Mouse (Mus musculus) hindbrain, embryonic 11.5 days (tissue): ENCODE data around the gene Gm21983. TPM values are rescaled to one million over a fixed set of nuclear protein-coding genes. Genes with fewer than 3 reads are reported as not detected.

Experiments
- ATAC-seq: fragments of 200-750 bp; cut with Nextera tagmentation; 2 replicates; pipeline ENCODE4 v1.8.0; 2017; ENCODE audit warnings: mild to moderate bottlenecking, moderate TSS enrichment, moderate library complexity; ENCODE audit not compliant: low FRiP score
- DNase-seq: peaks from one replicate; pipeline ENCODE4 v3.0.0-alpha.2; 2015; ENCODE audit warnings: low spot score
- H3K27ac ChIP-seq: fragments of 300-500 bp; sonication (generic); 2 replicates; pipeline ENCODE4 v1.5.1; 2014; ENCODE audit warnings: mild to moderate bottlenecking, low read depth, low read length
- H3K27me3 ChIP-seq: fragments of 300-500 bp; sonication (generic); 2 replicates; pipeline ENCODE4 v1.6.1; 2014; ENCODE audit warnings: mild to moderate bottlenecking, low read length, moderate library complexity, mixed read lengths; ENCODE audit not compliant: control insufficient read depth, insufficient read depth
- H3K36me3 ChIP-seq: fragments of 300-500 bp; sonication (generic); 2 replicates; pipeline ENCODE4 v1.6.1; 2014; ENCODE audit warnings: mild to moderate bottlenecking, low read length, moderate library complexity, mixed read lengths; ENCODE audit not compliant: control insufficient read depth, insufficient read depth
- H3K4me1 ChIP-seq: fragments of 300-500 bp; sonication (generic); replicated peaks from 2 replicates; pipeline ENCODE4 v1.6.1; 2014; ENCODE audit warnings: low read length, mixed read lengths; ENCODE audit not compliant: control insufficient read depth, insufficient read depth
- H3K4me2 ChIP-seq: fragments of 300-500 bp; sonication (generic); replicated peaks from 2 replicates; pipeline ENCODE4 v1.6.1; 2014; ENCODE audit warnings: mild to moderate bottlenecking, low read depth, low read length
- H3K4me3 ChIP-seq: fragments of 300-500 bp; sonication (generic); 2 replicates; pipeline ENCODE4 v1.5.1; 2014; ENCODE audit warnings: low read depth, low read length
- H3K9ac ChIP-seq: fragments of 300-500 bp; sonication (generic); 2 replicates; pipeline ENCODE4 v1.6.1; 2014; ENCODE audit warnings: low read depth, low read length
- H3K9me3 ChIP-seq: fragments of 300-500 bp; sonication (generic); 2 replicates; pipeline ENCODE4 v1.6.1; 2016; ENCODE audit warnings: low read length; ENCODE audit not compliant: control insufficient read depth
- WGBS: fragments of 180-500 bp; shearing (Covaris S2); extraction: QIAGEN DNeasy Blood & Tissue Kit; methylation state at CpG from one replicate; pipeline ENCODE4 v1.1.7; 2014; 5-methylcytosine and 5-hydroxymethylcytosine counted together
- polyA plus RNA-seq: library from polyadenylated mRNA; unstranded; fragments of >200 nt; fragmentation: Nextera tagmentation; extraction: Ambion mirVana; gene quantifications from 2 replicates; pipeline ENCODE4 v1.2.1, GENCODE M21; 2014

Gm21983 gene
- polyA plus RNA-seq, 1 experiment from 2014 or later: not detected

GRCm38 (mm10) chr7:27132588-27132987 is 48.3 kb downstream of the Gm21983 start:
- no peaks in the 10 kb centered on the region for H3K9me3 ChIP-seq
- WGBS: 17% methylated on average over 10 of the region's 10 CpGs
- H3K36me3 ChIP-seq: no peaks in the 10 kb centered on the region
- ATAC-seq: no peak
- no peak overlapping the region for H3K4me3 ChIP-seq
- H3K9ac ChIP-seq: no peak overlapping the region
- DNase-seq: peak; percentile 68
- no peaks in the 10 kb centered on the region for H3K4me1 ChIP-seq
- H3K27ac ChIP-seq: no peak overlapping the region
- H3K4me2 ChIP-seq: no peak overlapping the region
- H3K27me3 ChIP-seq: no peaks in the 10 kb centered on the region

GRCm38 (mm10) chr7:27131387-27131786 is 49.5 kb downstream of the Gm21983 start:
- Histone ChIP-seq H3K27ac (no peak overlapping the region), H3K4me2 (no peak overlapping the region), H3K36me3 (no peaks in the 10 kb centered on the region), H3K9ac (no peak overlapping the region), H3K4me1 (no peaks in the 10 kb centered on the region), H3K27me3 (no peaks in the 10 kb centered on the region), H3K4me3 (no peak overlapping the region), H3K9me3 (no peaks in the 10 kb centered on the region)
- ATAC-seq: no peak
- 62% methylated on average over 2 of the region's 2 CpGs for WGBS
- no peak for DNase-seq

- Histone ChIP-seq H3K36me3 (no peaks in the 10 kb centered on the region), H3K4me3 (no peak overlapping the region), H3K4me1 (no peaks in the 10 kb centered on the region), H3K4me2 (no peak overlapping the region), H3K27ac (no peak overlapping the region), H3K9ac (no peak overlapping the region), H3K9me3 (no peaks in the 10 kb centered on the region), H3K27me3 (no peaks in the 10 kb centered on the region)
- ATAC-seq (no peak), DNase-seq (no peak)
- 89% methylated on average over 22 of the region's 22 CpGs for WGBS
These were observed 50.1 kb downstream of the Gm21983 start for GRCm38 (mm10) chr7:27130521-27131370.

- Histone ChIP-seq H3K4me1 (no peaks in the 10 kb centered on the region), H3K9ac (no peak overlapping the region), H3K36me3 (no peaks in the 10 kb centered on the region), H3K4me3 (no peak overlapping the region), H3K9me3 (no peaks in the 10 kb centered on the region), H3K4me2 (no peak overlapping the region), H3K27ac (no peak overlapping the region), H3K27me3 (no peaks in the 10 kb centered on the region)
- DNase-seq: no peak
- 92% methylated on average over 12 of the region's 12 CpGs for WGBS
- ATAC-seq: no peak
These were observed 51.1 kb downstream of the Gm21983 start for GRCm38 (mm10) chr7:27129811-27130210.

- H3K4me2 ChIP-seq: no peak overlapping the region
- no peaks in the 10 kb centered on the region for H3K4me1 ChIP-seq
- no peak overlapping the region for H3K27ac ChIP-seq
- WGBS: 92% methylated on average over 13 of the region's 13 CpGs
- H3K36me3 ChIP-seq: no peaks in the 10 kb centered on the region
- no peak overlapping the region for H3K9ac ChIP-seq
- H3K9me3 ChIP-seq: no peaks in the 10 kb centered on the region
- H3K4me3 ChIP-seq: no peak overlapping the region
- no peak for DNase-seq
- no peak for ATAC-seq
- H3K27me3 ChIP-seq: no peaks in the 10 kb centered on the region
These were observed 51.9 kb downstream of the Gm21983 start for GRCm38 (mm10) chr7:27128946-27129345.

- no peak overlapping the region for H3K4me3 ChIP-seq
- H3K27me3 ChIP-seq: no peaks in the 10 kb centered on the region
- no peaks in the 10 kb centered on the region for H3K36me3 ChIP-seq
- H3K9me3 ChIP-seq: no peaks in the 10 kb centered on the region
- no peak overlapping the region for H3K27ac ChIP-seq
- no peak overlapping the region for H3K4me2 ChIP-seq
- 50% methylated on average over 3 of the region's 3 CpGs for WGBS
- DNase-seq (peak; percentile 23), ATAC-seq (no peak)
- no peaks in the 10 kb centered on the region for H3K4me1 ChIP-seq
- no peak overlapping the region for H3K9ac ChIP-seq
These were observed 52.7 kb downstream of the Gm21983 start for GRCm38 (mm10) chr7:27128162-27128561.

- 93% methylated on average over 4 of the region's 4 CpGs for WGBS
- no peak for ATAC-seq
These were observed 55.9 kb downstream of the Gm21983 start for GRCm38 (mm10) chr7:27124969-27125368.

GRCm38 (mm10) chr7:27124305-27124832 is 56.5 kb downstream of the Gm21983 start:
- no peaks in the 10 kb centered on the region for H3K4me1 ChIP-seq
- no peaks in the 10 kb centered on the region for H3K9me3 ChIP-seq
- H3K4me3 ChIP-seq: no peak overlapping the region
- no peak for DNase-seq
- H3K27ac ChIP-seq: no peak overlapping the region
- H3K9ac ChIP-seq: no peak overlapping the region
- 79% methylated on average over 5 of the region's 5 CpGs for WGBS
- no peaks in the 10 kb centered on the region for H3K27me3 ChIP-seq
- H3K4me2 ChIP-seq: no peak overlapping the region
- no peaks in the 10 kb centered on the region for H3K36me3 ChIP-seq
- no peak for ATAC-seq

More at GRCm38 (mm10) chr7:27124969-27125368, 55.9 kb downstream of the Gm21983 start:
- H3K27me3 ChIP-seq: no peaks in the 10 kb centered on the region
- no peak for DNase-seq
- H3K9ac ChIP-seq: no peak overlapping the region
- H3K4me3 ChIP-seq: no peak overlapping the region
- no peaks in the 10 kb centered on the region for H3K4me1 ChIP-seq
- no peaks in the 10 kb centered on the region for H3K36me3 ChIP-seq
- H3K9me3 ChIP-seq: no peaks in the 10 kb centered on the region
- H3K4me2 ChIP-seq: no peak overlapping the region
- no peak overlapping the region for H3K27ac ChIP-seq

- no peak within 1 kb of the TSS for H3K27ac ChIP-seq
- no peak within 1 kb of the TSS for H3K9ac ChIP-seq
- ATAC-seq (no peak), DNase-seq (no peak)
- H3K9me3 ChIP-seq: no peaks in the 10 kb centered on the region
- no peak within 1 kb of the TSS for H3K4me3 ChIP-seq
- H3K4me2 ChIP-seq: no peak within 1 kb of the TSS
- no peaks in the 10 kb centered on the region for H3K36me3 ChIP-seq
- H3K27me3 ChIP-seq: no peaks in the 10 kb centered on the region
- H3K4me1 ChIP-seq: no peaks in the 10 kb centered on the region
These were observed 61.2 kb downstream of the Gm21983 start, which contains the start of gene Cyp2f2 for GRCm38 (mm10) chr7:27119676-27120075. Gene Cyp2f2, plus strand, starts transcription at chr7:27119909.
